Mouse (Mus musculus) frontal cortex, adult (tissue): ENCODE measurements around the gene Ptprn.
A peak's percentile ranks its signal among the peaks of the same experiment; 100 is the strongest.

Experiments
- ATAC-seq: cut with Nextera tagmentation; 2 replicates; pipeline ENCODE4 v1.9.2; 2017; ENCODE audit warnings: mild to moderate bottlenecking, moderate library complexity, mixed read lengths; ENCODE audit not compliant: low TSS enrichment

Ptprn gene

DNA sequence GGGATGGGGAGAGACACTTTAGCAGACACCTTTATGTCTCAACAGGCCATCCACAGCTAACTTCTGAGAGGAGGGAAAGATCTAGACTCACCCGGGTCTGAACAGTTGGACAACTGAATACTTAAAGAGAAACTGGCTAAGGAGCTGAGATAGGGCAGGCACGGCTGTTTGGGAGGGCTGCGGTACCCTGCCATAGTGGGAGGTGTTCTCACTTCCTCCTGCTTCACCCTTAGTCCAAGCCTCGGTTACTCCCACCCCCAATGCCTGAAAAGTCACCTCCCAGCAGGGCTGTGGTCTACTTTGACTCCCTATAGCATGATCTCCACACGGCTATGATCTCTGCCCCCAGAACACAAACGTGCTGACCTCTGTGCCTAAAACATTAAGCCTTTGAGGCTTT lies 40.8 kb downstream of the Ptprn start:
- no peak for ATAC-seq

DNA sequence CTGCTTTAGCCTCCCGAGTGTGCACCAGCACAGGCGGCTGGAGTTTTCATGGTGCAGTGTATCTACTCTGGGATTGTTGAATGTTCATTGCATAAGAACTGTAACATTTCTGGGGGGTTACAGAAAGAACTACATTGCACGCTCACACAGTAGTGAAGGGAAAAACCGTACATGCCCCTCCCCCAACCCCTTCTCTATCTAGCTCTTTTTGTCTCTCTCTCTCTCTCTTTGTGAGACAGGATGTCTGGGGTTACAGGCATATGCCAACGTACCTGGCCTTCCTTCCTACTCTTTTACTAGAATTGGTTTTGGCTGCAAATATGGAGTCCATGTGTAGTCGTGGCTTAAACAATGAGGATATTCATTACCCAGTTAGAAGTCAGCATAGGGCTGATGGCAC lies 41.4 kb downstream of the Ptprn start:
- ATAC-seq, result no peak

DNA sequence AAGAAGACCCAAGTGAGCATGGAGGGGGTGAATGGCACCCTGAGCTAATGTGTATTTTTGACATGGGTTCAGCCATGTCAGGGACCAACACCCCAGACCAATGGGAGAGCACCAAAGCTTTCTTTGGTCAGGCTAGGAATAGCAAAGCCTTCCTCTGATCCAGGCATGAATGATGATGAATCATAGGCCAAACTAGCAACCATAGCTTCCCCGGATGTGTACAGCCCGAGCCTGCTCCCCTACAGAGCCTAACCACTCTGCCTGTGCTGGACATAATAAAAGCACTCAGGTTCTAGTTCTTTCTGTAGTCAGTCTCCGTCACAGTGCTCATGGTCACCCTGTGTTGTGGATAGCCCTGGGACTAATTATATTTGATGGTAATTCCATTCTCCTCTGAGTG lies 42.8 kb downstream of the Ptprn start:
- ATAC-seq, result no peak

DNA sequence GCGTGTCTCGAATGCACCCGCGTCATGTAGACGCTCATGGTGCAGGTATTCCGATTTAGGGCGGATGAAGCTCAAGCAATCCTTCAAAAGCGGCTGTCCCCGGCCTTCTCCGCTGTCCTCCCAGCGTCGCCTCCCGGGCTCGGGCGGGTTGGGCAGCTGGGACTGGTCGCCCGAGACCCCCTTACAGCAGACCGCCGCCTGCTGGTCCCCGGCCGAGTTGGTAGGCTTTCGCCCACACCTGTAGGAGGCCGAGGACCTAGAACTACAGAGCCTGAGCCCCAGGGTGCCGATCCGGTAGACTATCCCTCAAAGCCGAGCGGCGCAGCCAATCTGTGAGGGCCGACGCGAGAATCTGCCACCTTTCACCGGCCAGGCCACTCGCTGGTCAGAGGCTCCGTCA lies 44.8 kb downstream of the Ptprn start, which contains the start of gene Tuba4a:
TSS of gene Tuba4a (minus strand) at position 335 of the 400 bp plus-strand sequence.
- peak; percentile 28 for ATAC-seq

DNA sequence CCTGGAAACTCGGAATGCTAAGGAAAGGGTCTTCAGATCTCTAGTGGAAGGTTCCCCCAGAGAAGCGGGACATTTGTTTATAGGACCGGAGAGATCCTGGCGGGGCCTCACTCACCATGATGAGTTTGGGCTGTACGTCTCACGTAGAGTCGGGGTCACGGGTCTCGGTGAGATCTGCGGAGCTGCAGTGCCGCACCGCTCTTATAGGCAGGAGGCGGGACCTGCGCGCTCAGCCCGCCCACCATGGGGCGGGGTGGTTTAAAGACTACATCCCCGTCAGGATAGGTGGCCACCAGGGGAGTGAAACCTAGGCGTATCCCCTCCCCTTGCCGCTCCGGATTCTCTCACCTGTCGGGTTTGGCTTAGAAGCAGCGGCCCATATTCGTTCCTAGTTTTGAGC lies 45.2 kb downstream of the Ptprn start:
- peak; percentile 77 for ATAC-seq

DNA sequence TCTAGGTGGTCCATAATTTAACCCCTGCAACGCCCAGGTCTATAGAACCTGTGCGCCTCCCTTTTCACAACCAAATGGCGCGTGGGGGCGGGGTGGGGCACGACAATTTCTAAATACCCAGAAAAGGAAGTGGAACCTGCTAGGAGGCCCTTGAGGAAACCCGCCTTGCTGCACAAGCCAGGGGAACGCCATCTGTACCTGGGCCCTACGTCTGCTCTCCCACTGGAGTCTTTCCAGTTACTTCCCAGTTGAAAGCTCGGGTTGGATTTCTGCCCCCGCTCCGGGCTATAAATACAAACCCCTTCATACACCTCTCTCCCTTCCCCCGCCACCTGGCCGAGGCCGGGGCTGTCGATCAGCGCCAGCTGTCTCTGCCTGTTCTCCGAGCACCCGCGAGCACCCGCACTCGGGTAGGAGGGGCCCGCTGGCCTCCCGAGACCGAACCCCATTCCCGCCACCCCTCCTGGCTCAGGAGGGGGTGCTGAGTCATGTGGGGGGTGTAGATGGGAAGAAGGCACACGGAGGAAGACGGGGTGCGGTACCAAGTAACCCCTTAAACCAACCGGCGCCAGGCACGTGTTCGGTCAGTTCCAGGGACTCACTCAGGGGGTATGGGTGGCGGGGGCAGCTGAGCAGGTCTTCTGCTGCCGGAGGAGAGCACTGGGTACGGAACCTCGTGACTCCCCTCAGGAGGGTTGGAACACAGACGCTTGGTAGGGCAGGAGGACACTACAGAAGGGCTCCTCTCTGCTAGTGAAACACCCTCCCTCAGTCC lies 45.9 kb downstream of the Ptprn start:
- ATAC-seq, result peak; percentile 50

DNA sequence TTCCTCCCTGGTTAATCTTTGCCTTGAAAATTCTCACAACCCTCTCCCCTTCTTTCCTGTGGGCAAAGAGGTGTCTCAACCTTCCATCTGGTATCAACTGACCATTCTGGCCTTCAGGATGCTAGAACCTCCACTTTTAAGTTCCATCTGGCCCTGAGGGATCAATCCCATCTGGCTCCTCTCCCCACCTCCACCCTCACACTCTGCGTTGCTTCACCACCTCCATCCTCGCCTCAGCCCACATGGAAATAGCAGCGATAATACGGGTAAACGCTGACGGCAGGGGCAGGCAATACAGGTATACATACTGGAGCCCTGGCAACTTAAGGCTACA lies 46.4 kb downstream of the Ptprn start:
- peak; percentile 8; the same call in 1 of the 2 replicates for ATAC-seq

DNA sequence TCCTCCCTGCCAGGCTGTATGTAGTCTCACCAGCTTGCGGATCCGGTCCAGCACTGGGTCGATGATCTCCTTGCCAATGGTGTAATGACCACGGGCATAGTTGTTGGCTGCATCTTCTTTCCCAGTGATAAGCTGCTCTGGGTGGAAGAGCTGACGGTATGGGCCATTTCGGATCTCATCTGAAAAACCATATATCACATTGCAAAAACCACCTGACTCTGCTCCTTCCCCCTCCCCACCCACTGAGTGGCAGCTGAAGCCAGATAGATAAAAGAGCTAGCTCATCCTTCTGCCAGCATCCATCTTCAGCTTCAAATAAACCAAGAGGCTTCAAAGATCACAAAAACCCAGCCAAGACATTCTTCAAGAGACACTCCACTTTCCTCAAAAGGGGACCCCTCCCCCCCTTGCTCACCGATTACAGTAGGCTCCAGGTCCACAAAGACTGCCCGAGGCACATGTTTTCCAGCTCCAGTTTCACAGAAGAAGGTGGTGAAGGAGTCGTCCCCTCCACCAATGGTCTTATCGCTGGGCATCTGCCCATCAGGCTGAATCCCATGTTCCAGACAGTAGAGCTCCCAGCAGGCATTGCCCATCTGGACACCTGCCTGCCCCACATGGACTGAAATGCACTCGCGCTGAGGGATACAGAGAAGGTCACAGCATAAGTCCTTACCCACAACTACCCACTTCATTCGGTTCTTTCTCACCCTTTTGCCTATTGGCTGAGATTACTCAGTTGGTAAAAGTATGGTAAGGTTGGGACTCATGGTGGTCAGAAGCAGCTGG lies 47.3 kb downstream of the Ptprn start:
- no peak for ATAC-seq

DNA sequence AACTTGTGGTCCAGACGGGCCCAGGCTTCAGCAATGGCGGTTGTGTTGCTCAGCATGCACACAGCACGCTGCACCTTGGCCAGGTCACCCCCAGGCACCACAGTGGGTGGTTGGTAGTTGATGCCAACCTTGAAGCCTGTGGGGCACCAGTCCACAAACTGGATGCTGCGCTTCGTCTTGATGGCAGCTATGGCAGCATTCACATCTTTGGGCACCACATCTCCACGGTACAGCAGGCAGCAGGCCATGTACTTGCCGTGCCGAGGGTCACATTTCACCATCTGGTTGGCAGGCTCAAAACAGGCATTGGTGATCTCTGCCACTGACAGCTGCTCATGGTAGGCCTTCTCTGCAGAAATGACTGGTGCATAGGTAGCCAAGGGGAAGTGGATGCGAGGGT lies 48.5 kb downstream of the Ptprn start:
- no peak for ATAC-seq

DNA sequence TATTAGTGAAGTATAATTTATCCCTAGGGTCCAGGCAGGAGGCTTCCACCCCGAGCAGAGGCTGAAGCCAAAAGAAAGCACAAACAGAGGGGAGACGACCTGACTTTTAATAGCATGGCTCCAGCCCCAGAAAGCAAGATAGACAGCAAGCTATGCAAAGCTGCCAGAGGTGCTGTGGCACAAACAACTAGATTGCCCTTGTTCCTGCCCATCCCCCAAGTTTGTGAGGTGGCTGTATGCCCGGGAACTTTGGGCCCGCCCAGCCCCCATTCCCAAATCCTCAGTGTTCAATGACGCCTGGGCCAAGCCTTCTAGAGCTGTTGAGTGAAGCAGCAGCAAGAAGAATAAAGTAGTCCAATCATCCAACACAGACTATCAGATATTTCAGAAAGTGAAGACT lies 49.4 kb downstream of the Ptprn start:
- ATAC-seq, result no peak

DNA sequence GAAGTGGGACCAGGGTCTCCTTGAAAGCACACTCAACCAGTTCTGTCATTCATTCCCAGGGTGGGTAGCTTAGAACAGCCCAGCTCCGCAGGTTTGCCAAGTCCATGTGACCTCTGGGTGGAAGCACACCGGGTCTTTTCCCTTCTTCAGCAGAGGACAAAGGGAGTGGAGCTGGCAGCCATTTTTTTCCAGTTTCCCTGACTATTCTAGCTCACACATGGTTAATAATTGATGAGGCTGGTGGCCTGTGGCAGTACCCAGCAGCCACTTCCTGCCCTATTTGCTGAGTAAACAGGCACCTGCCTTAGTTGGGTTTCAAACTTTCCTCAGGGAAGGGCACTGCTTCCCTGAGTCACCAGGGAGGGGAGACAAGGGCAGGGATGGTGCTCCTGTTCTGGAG lies 49.9 kb downstream of the Ptprn start:
- ATAC-seq, result no peak

DNA sequence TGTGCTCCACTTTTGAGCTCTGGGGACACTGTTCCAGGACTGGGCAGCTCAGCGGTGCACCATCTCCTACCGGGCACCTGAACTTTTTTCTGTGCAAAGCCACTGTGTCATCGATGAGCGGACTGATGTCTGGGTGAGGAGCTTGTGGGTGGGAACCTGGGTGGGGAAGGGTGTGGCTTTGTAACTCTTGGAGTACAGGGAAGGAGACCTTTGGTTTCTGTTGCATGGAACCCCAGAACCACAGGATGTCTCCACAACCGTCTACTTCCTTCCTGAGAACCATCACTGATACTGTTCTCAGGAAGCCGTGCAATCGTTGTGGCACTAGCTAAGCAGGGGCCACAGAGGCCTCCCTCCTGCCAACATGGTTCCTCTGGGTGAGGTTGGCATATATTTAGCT lies 51.2 kb downstream of the Ptprn start:
- no peak for ATAC-seq

DNA sequence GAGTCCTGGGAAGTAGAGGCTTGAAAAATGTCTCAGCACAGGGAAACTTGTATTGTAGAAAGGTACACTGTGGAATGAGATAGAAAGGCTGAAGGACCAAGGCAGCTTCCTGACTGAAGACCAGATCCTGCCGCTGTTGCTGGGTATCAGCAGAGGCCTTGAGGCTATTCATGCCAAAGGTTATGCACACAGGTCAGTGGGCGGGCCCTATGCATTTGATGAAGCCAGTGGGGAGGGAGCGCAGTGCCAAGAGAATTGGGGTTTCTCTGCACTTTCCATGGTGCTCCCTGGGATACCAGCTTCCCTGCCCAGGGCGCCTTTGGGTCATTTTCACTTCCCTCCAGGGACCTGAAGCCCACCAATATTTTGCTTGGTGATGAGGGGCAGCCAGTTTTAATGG lies 51.8 kb downstream of the Ptprn start:
- ATAC-seq, result no peak

DNA sequence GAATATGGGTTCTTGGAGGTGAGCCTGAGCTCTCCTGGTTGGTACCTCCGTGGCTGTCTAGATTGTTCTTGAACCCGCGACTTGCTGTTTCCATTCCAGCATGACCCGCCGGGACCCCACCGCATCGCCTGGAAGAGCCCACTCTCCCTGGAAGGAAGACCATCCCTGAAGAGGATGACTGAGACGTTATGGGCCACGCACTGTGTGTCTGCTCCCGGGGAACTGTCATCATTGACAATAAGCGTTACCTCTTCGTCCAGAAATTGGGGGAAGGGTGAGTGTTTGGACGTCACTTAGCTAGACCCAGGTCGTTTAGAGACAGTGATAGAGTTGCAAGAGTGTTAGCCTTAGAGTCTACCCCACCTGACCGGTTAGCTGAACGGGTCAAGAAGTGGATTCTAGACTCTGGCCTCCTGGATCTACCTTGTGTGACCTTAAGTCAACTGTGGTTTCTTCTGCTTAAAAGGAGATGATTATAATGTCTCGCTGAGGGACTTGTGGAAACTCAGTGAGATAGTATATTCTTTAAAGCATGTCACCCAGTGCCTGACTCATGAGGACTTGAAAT lies 53.1 kb downstream of the Ptprn start:
- ATAC-seq, result no peak

DNA sequence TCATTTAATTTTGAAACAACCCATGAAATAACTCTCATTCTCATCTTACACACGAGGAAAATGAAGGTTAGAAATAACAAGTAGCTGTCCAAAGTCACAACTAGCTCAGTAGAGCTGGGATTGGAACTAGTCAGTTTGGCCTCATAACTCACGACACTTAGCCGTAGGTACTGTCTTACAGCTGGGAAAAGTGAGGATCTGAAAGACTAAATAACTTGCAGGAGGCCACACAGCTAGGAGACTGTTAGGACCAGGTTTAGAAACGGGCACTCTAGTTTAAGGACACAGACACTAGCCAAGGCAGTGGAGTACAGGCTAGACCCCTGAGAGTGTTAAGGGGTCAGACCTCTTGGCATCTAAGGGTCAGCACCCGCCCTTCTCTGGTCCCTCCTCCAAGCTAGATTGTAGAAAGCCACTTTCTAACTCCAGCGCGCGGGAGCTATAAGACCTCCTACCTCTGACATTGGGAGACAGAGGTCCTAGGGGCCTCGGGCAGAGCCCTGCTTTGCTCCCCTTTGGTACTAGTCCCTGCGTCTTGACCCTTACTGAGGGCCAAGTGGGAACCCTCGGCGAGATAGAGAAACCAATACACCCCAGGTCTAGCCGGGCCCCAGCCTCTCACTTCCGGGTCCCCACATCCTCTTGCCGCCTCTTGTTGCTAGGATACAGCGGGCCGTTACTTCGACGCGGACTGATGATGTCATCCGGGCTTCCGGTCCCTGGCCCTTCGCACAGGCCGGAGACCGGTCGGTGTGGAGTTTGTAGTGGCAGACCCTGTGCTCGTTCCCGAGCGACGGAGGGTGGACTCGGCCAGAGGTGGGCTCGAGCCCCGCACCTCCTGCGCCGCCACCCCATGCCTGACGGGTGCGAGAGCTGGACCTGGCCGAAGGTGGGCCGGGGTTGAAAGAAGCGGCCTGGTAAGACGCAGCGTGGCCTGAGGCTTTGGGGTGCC lies 53.9 kb downstream of the Ptprn start, which contains the start of the genes Glb1l and Stk16:
TSS of gene Glb1l (minus strand) at position 678 of the 952 bp plus-strand sequence.
TSS of gene Stk16 (plus strand) at position 703 of the 952 bp plus-strand sequence.
- ATAC-seq, result peak; percentile 85

DNA sequence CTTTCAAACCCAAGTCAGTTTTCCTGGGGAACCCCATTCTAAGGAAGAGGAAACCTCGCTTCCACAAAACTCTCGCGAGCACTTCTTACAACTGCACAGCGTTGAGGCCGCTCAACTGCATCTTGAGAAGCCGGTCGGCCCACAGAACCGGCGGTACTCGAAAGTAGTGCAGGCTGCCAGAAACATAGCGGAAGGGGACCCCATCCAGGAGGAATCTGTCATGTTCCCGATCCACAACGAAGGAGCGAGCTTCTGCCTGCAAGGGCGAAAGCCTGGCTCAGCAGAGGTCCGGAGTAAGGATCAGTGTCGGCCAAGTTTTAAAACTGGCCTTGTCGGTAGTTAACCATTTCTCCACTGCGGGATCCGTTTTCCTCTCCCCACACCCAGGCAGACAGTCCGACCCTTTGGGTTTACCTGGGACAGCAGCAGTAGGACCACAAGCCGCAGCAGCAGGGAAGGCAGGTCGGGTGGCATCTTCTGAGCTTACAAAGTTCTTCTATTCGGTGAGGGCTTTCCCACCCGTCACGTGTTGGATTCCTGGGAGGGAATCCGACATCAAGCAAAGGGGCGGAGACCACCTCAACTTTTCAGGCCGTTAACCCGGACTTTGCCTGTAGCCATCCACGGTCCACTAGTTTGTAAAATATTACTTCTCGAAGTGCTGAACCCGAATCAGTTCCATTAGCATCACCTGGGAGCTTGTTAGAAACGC lies 55.2 kb downstream of the Ptprn start:
- ATAC-seq, result no peak

DNA sequence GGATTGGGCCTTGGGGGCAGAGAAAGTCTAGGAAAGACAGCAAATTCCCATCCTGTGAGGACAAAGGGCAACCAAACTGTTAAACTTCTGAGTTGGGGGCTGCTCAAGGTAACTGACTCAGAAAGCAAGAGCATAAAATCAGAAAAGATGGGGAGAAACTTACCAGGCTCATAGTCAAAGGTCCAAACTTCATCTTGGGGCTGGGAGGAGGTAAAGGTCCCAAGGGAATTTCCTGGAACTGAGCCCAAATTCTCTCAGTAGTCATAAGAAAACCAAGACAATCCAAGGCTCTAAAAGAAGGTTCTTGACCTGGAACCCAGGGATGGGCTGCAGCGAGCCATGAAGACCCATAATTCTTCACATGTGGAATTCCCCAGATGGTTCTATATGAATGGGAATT lies 63.1 kb downstream of the Ptprn start:
- no peak for ATAC-seq
